Mouse (Mus musculus): ENCODE data around the gene Egfl6.

DNA sequence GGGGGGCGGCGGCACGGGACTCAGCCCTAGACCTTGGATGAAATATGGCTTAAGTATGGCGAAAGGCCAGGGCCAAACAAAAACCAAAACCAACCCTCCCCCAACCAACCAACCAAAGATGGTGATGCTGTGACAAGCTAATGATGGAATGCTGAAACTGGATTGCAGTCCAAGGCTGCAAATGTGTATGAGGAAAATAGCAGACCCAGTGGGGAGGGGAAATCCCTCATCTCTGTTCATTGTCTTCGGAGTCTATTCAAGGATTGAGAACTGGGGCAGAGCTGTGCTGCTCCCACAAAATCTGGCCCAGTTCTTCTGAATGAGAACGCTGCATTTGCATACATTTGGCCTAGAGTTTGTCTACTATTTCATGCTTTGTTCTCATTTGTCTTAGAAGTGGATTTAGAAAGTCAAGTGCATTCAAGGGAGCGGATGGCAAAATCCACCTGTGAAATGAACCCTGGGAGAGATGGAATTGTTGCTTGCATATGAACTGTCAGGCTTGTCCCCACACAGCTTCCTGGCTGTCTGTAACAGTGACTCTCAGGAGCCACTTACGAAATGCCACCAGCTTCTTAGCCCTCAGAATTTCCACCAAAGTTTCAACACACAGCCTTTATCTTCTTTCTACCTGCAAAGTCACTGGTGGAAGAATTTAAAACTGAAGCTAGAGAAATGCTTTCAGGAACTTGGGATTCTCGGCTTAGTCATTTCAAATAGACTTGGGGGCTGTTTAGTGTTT lies 36.2 kb upstream of the Egfl6 start:
- TF ChIP-seq POLR2A (IDR thresholded peaks at IDR 0.05; ENCODE audit: control insufficient read depth in 1 of 2, insufficient read depth in 1 of 2, low read depth in 1 of 2, low read length in 2 of 2, poor library complexity in 1 of 2) (no peak), ZC3H11A (IDR thresholded peaks at IDR 0.05; ENCODE audit: low read depth, low read length) (no peak), E2F4 (IDR thresholded peaks at IDR 0.05; ENCODE audit: borderline replicate concordance, low read depth, low read length) (no peak), NELFE (IDR thresholded peaks at IDR 0.05; ENCODE audit: low read depth, low read length) (no peak), POLR2AphosphoS5 (IDR thresholded peaks at IDR 0.05; ENCODE audit: borderline replicate concordance, low read depth, low read length) (no peak), CTCF (IDR thresholded peaks at IDR 0.05 in 2 of 3, conservative IDR thresholded peaks at IDR 0.05 in 1 of 3; ENCODE audit: control insufficient read depth in 1 of 3, insufficient read depth in 1 of 3, low read depth in 2 of 3, low read length in 3 of 3, poor library complexity in 1 of 3, severe bottlenecking in 1 of 3) (no peak), USF2 (IDR thresholded peaks at IDR 0.05; ENCODE audit: borderline replicate concordance in 1 of 2, insufficient read depth in 1 of 2, low read depth in 1 of 2, low read length in 2 of 2) (no peak)
